Mouse (Mus musculus) heart, embryonic 14.5 days (tissue): ENCODE data around the gene Slc44a1. TPM values are rescaled to one million over a fixed set of nuclear protein-coding genes. Genes with fewer than 3 reads are reported as not detected.

ENCODE experiments used
- ATAC-seq: fragments of 200-750 bp; cut with Nextera tagmentation; 2 replicates; pipeline ENCODE4 v1.8.0; 2017; ENCODE audit warnings: low read depth, moderate TSS enrichment; ENCODE audit not compliant: insufficient number of reproducible peaks, insufficient read depth, low FRiP score
- H3K27ac ChIP-seq, 2 experiments: fragments of 200-500 bp in 1 of 2; fragments of 300-500 bp in 1 of 2; sonication (generic) in 1 of 2; replicated peaks in 1 of 2; 2 replicates each; pipeline ENCODE4 v1.5.1; 2012 to 2014; ENCODE audit warnings: low read depth in 2 of 2, low read length in 2 of 2, control low read depth in 1 of 2, mild to moderate bottlenecking in 1 of 2, mixed read lengths in 1 of 2; ENCODE audit not compliant: control insufficient read depth in 1 of 2, insufficient read depth in 1 of 2
- H3K27me3 ChIP-seq: fragments of 300-500 bp; sonication (generic); 2 replicates; pipeline ENCODE4 v1.6.1; 2014; ENCODE audit warnings: mild to moderate bottlenecking, low read length, control low read depth; ENCODE audit not compliant: control insufficient read depth, insufficient read depth
- H3K36me3 ChIP-seq: fragments of 300-500 bp; sonication (generic); 2 replicates; pipeline ENCODE4 v1.6.1; 2014; ENCODE audit warnings: mild to moderate bottlenecking, control low read depth, low read length, mixed read lengths; ENCODE audit not compliant: control insufficient read depth, insufficient read depth
- H3K4me1 ChIP-seq, 2 experiments: fragments of 200-500 bp in 1 of 2; fragments of 300-500 bp in 1 of 2; sonication (generic) in 1 of 2; 2 replicates each; pipeline ENCODE4 v1.6.1; 2012 to 2014; ENCODE audit warnings: low read length in 2 of 2, control low read depth in 1 of 2, mixed read lengths in 1 of 2; ENCODE audit not compliant: control insufficient read depth in 2 of 2, insufficient read depth in 2 of 2
- H3K4me2 ChIP-seq: fragments of 300-500 bp; sonication (generic); 2 replicates; pipeline ENCODE4 v1.6.1; 2014; ENCODE audit warnings: mild to moderate bottlenecking, low read length
- H3K4me3 ChIP-seq, 2 experiments: fragments of 200-500 bp in 1 of 2; fragments of 300-500 bp in 1 of 2; sonication (generic) in 1 of 2; 2 replicates each; pipeline ENCODE4 v1.5.1; 2012 to 2014; ENCODE audit warnings: low read length in 2 of 2, mild to moderate bottlenecking in 2 of 2, control low read depth in 1 of 2, low read depth in 1 of 2, moderate library complexity in 1 of 2; ENCODE audit not compliant: control insufficient read depth in 1 of 2, insufficient read depth in 1 of 2
- H3K9ac ChIP-seq: fragments of 300-500 bp; sonication (generic); 2 replicates; pipeline ENCODE4 v1.6.1; 2014; ENCODE audit warnings: mild to moderate bottlenecking, low read length
- H3K9me3 ChIP-seq: fragments of 300-500 bp; sonication (generic); 2 replicates; pipeline ENCODE4 v1.6.1; 2016; ENCODE audit warnings: low read length, control low read depth; ENCODE audit not compliant: control insufficient read depth
- WGBS: fragments of 180-500 bp; shearing (Covaris S2); extraction: QIAGEN DNeasy Blood & Tissue Kit; methylation state at CpG from one replicate; pipeline ENCODE4 v1.1.7; 2014; 5-methylcytosine and 5-hydroxymethylcytosine counted together
- polyA plus RNA-seq: library from polyadenylated mRNA; unstranded; fragments of >200 nt; fragmentation: Nextera tagmentation; extraction: Ambion mirVana; gene quantifications from 2 replicates; pipeline ENCODE4 v1.2.1, GENCODE M21; 2014

Slc44a1 gene
- polyA plus RNA-seq, 1 experiment from 2014 or later: 34.0 TPM

- no peak overlapping the region for H3K4me2 ChIP-seq
These were observed 7.6 kb downstream of the Slc44a1 start for GRCm38 (mm10) chr4:53447773-53448172.

DNA sequence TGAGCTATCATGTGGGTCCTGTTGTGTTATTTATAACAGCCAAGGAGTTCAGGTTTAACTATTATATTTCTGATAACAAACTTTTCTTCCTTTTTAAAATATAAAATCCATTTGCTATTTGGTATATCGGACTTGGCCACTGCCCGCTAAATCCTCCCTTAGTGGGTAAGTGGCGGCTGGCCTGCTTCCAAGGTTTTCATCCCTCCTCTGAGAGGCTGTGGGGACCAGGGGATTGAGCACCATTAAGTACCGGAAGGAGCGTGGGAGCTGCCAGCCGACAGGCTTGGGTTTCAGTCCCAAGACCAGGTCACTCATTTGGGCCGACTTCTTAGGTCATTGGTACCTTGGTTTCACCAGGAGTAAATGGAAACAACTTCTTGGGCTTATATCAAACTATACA lies 10.5 kb downstream of the Slc44a1 start:
- H3K4me2 ChIP-seq: peak overlapping the region; percentile 23; the same call in 1 of the 2 replicates

More at GRCm38 (mm10) chr4:53447773-53448172, 7.6 kb downstream of the Slc44a1 start:
- no peaks in the 10 kb centered on the region for H3K27me3 ChIP-seq
- H3K36me3 ChIP-seq: no peaks in the 10 kb centered on the region
- 92% methylated on average over 4 of the region's 4 CpGs for WGBS
- H3K9me3 ChIP-seq: no peaks in the 10 kb centered on the region
- H3K9ac ChIP-seq: no peak overlapping the region
- no peak overlapping the region for H3K4me3 ChIP-seq
- no peak overlapping the region for H3K27ac ChIP-seq
- peaks cover 13 to 29% of the 10 kb centered on the region in 2 experiments for H3K4me1 ChIP-seq
- ATAC-seq: no peak

GRCm38 (mm10) chr4:53451887-53452286 lies 11.7 kb downstream of the Slc44a1 start:
- peaks cover 18 to 40% of the 10 kb centered on the region in 2 experiments for H3K4me1 ChIP-seq
- no peaks in the 10 kb centered on the region for H3K36me3 ChIP-seq
- no peaks in the 10 kb centered on the region for H3K9me3 ChIP-seq
- no peaks in the 10 kb centered on the region for H3K27me3 ChIP-seq
- no peak overlapping the region for H3K9ac ChIP-seq
- no peak overlapping the region for H3K27ac ChIP-seq
- WGBS: 36% methylated on average over 4 of the region's 4 CpGs
- no peak overlapping the region for H3K4me3 ChIP-seq
- ATAC-seq: no peak
- H3K4me2 ChIP-seq: no peak overlapping the region

More for the DNA sequence above, 10.5 kb downstream of the Slc44a1 start:
- no peak overlapping the region for H3K4me3 ChIP-seq
- no peaks in the 10 kb centered on the region for H3K9me3 ChIP-seq
- H3K27me3 ChIP-seq: no peaks in the 10 kb centered on the region
- no peak overlapping the region for H3K9ac ChIP-seq
- H3K36me3 ChIP-seq: no peaks in the 10 kb centered on the region
- H3K4me1 ChIP-seq: peaks cover 18 to 40% of the 10 kb centered on the region in 2 experiments
- WGBS: 39% methylated on average over 7 of the region's 7 CpGs
- peak overlapping the region in 1 of 2 experiments; percentile 37; a peak in 1 of 4 replicates for H3K27ac ChIP-seq
- no peak for ATAC-seq

DNA sequence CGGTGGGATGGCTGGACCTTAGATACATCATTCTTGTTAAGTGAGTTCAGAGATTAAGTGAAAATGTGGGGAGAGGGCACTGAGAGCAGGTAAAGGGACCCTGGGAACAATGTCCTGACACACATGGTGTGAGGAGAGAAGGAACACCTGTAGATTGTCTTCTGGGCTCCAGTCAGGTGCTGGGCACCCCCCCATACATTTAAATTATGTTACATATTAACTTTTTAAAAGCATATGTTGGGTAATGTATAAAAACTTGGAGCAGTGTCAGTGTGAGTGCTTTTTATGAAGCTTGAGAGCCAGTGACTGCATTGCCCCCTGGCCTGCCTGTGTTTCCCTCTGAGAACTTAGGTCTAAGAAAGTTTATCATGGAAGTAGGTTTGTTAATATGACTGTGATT lies 12.2 kb downstream of the Slc44a1 start:
- Histone ChIP-seq H3K27me3 (no peaks in the 10 kb centered on the region), H3K27ac (peak overlapping the region in 1 of 2 experiments; percentile 61; a peak in 1 of 4 replicates), H3K36me3 (no peaks in the 10 kb centered on the region), H3K4me1 (peaks cover 18 to 40% of the 10 kb centered on the region in 2 experiments), H3K9ac (no peak overlapping the region), H3K9me3 (no peaks in the 10 kb centered on the region), H3K4me2 (no peak overlapping the region), H3K4me3 (no peak overlapping the region)
- no peak for ATAC-seq
- WGBS: 42% methylated on average over 1 of the region's 1 CpGs

DNA sequence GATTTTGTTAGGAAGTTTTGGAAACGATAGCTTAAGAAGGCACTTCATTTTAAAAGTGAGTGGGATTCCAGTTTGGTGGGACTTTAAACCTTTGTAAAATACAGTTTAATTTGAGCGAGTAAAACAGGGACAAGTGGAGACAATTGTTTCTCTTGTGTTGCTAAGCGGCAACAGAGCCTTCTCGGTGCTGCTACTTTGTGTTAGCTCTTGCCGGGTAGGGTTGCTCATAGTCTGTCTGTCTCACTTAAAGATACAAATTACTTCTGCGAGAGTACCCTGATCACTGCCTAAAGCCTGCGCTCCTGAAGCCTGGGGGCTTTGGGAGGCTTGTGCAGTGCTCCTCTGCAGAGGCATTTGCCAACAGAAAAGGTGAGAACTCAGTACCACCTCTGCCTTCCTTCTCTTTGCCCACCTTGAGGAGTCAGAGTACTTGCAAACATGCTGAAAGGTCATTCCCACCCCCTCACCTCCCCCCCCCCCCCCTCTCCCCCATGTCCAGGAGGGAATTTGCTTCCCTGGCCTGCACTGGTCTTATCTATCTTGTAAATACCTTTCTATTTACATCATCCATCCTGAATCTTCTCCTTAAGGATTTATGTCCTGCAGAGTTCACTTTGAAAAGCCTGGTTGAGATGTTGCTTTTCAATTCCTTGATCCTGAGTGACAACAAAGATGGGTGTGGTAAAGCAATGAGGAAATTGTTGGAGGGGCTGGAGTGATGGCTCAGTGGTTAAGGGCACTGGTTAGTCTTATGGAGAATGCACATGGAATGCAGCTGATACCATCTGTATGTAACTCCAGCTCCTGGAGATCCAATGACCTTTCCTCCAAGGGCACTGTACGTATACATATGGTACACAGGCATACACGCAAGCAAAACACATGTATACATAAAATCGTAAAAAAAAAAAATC lies 13.0 kb downstream of the Slc44a1 start:
- WGBS: 32% methylated on average over 10 of the region's 10 CpGs
- Histone ChIP-seq H3K9ac (no peak overlapping the region; the same call in 1 of the 2 replicates), H3K27me3 (no peaks in the 10 kb centered on the region), H3K9me3 (no peaks in the 10 kb centered on the region), H3K36me3 (no peaks in the 10 kb centered on the region), H3K4me3 (no peak overlapping the region), H3K4me1 (peaks cover 18 to 40% of the 10 kb centered on the region in 2 experiments), H3K4me2 (peak overlapping the region; percentile 5; the same call in 1 of the 2 replicates), H3K27ac (peak overlapping the region; percentile 61 to 69)
- ATAC-seq: no peak

GRCm38 (mm10) chr4:53455885-53456284 lies 15.7 kb downstream of the Slc44a1 start:
- peaks cover 12 to 29% of the 10 kb centered on the region in 2 experiments for H3K4me1 ChIP-seq
- no peak overlapping the region for H3K27ac ChIP-seq
- no peak overlapping the region for H3K4me3 ChIP-seq
- ATAC-seq: no peak
- H3K36me3 ChIP-seq: no peaks in the 10 kb centered on the region
- H3K27me3 ChIP-seq: no peaks in the 10 kb centered on the region
- H3K9me3 ChIP-seq: no peaks in the 10 kb centered on the region
- no peak overlapping the region for H3K9ac ChIP-seq
- no peak overlapping the region for H3K4me2 ChIP-seq
- WGBS: 79% methylated on average over 2 of the region's 2 CpGs

DNA sequence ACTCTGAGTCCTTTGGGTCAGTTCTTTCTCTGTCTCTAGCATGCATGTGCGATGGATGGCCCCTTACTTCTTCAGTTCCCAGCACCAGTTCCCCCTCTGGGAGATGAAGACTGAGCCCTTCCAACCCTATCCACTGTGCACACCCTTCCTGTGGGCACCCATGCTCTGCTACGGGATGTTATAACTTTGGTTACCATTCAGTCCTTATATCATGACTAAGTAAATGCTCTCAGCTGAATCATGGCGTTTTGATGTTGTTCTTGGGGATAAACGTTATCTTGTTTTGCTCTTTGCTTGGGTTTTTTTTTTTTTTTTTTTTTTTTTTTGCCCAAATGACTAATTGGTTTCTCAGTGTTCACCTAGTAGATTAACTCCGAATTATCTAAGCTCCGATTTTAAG lies 16.4 kb downstream of the Slc44a1 start:
- Histone ChIP-seq H3K4me3 (no peak overlapping the region), H3K36me3 (no peaks in the 10 kb centered on the region), H3K4me2 (no peak overlapping the region), H3K4me1 (peaks cover 10 to 23% of the 10 kb centered on the region in 2 experiments), H3K9ac (no peak overlapping the region), H3K9me3 (no peaks in the 10 kb centered on the region), H3K27ac (no peak overlapping the region), H3K27me3 (no peaks in the 10 kb centered on the region)
- no peak for ATAC-seq
- 85% methylated on average over 6 of the region's 6 CpGs for WGBS
